Mouse (Mus musculus) cerebellum, adult 8-10 months (tissue): ENCODE measurements around the gene Lsr.
"Not testable (repeated sequence)": the region's sequence is repeated elsewhere in the genome, so short reads cannot be mapped to it uniquely, and the experiment has no call there.

Experiments used
- DNase-seq: peaks from one replicate; pipeline ENCODE4 v3.0.0; 2022

Gene Lsr

DNA sequence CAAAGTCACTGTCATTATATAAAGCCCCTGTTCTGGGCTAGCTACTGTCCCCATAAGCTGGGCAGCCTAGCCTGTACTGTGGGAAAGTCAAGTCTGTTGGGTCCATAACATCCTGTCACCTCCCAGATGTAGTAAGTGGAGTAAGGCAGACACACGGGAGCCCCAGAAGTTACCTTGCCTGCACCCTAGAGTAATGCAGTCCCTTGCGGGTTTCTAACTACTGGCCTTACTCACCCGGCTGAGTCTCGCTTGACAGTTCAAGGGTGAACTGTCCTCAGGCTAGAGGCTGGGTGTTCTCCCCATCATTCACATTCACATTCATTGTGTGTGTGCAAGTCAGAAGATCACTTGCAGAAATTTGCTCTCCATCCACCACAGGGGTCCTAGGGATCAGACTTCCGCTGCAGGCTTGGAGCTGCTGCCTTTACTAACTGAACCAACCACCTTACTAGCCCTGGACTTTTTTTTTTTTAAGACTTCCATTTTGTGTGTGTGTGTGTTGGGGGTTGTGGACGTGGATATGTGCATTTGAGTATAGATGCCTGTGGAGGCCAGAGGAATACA, 13.4 kb downstream of the Lsr start:
- no peak for DNase-seq

GRCm38 (mm10) chr7:30958866-30959487, 14.3 kb downstream of the Lsr start:
- DNase-seq, result no peak

DNA sequence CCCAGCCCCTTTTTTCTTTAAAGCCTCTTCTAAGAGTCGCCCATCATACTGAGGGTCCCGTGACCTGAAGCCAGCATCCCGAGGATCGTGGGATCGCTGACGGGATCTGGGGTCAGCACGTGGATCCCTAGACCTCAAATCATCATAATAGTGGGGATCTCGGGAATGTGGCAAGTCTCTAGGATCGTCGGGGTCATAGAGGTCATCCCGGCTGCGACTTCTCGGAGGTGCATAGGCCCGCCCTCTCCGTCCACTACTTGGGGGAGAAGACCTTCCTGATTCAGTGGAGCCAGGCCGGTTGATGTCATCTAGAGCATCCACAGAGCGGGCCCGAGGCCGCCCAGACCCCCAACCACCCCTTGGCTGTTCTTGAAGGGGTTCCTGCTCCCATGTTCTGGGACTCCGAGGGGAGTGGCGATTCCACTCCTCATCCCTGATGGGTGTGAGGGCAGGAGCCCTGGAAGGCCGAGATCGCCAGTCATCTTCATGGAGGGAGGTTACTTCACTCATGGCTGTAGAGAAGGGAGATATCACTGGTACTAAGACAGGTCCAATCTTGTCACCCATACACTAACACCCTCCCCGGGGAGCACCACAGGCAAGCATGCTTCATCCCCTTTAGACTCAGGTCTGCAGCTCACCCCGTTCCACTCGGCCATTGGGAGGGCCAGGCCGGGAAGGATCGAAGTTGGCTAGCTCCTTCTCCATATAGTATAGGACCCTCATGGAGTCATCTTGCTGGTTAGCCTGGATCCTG, 15.0 kb downstream of the Lsr start:
- DNase-seq, result no peak

- DNase-seq, result peak; percentile 96
Observed at GRCm38 (mm10) chr7:30957367-30957783, 15.9 kb downstream of the Lsr start.

DNA sequence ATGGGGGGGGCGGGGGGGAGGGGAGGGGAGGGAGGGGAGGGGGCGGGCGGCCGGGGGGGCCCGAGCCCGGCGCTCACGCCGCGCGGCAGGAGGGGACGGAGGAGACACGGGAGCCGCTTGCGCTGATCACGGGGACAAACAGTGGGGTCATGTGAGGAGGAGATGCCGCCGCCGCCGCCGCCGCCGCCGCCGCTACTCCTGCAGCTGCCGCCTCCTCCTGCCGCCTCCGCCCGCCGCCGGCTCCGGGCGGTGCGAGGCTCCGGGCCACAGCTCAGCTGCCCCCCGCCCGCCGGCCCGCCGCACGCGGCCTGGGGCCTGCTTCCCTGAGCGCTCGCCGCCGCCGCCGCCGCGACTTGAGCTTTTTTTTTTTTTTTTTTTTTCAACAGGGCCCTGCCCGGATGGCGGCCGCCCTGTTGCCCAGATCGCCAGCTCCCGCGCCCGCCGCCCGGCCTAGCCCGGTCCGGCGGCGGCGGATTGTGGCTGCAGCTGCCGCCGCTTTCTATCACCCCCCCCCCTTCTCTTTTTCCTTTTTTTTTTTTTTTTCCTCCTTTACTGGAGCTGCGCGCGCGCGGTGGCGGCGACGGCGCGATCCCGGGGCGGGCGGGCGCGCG, 16.4 kb downstream of the Lsr start, which contains the start of gene Usf2:
Gene Usf2, minus strand, starts transcription at position 48 of the 611 bp plus-strand sequence.
- peak; percentile 73 for DNase-seq

DNA sequence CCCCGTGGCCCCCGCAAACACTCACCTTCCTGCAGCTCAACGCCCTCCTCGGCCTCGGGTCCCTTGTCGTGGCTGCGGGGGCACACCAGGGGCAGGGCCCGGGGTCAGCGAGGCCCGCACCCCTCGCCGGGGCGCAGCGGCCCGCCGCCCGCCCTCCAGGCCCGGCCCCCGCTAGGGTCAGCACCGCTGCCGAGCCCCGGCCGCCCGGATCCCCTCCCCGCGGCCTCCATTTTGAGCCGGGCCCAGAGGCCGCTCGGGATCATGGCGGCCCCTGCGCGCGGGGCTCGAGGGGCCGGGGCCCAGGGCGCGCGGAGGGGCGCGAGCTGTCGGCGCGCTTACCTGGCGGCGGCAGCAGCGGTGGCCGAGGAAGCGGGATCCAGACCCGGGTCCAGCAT, 16.9 kb downstream of the Lsr start:
- DNase-seq, result no peak

DNA sequence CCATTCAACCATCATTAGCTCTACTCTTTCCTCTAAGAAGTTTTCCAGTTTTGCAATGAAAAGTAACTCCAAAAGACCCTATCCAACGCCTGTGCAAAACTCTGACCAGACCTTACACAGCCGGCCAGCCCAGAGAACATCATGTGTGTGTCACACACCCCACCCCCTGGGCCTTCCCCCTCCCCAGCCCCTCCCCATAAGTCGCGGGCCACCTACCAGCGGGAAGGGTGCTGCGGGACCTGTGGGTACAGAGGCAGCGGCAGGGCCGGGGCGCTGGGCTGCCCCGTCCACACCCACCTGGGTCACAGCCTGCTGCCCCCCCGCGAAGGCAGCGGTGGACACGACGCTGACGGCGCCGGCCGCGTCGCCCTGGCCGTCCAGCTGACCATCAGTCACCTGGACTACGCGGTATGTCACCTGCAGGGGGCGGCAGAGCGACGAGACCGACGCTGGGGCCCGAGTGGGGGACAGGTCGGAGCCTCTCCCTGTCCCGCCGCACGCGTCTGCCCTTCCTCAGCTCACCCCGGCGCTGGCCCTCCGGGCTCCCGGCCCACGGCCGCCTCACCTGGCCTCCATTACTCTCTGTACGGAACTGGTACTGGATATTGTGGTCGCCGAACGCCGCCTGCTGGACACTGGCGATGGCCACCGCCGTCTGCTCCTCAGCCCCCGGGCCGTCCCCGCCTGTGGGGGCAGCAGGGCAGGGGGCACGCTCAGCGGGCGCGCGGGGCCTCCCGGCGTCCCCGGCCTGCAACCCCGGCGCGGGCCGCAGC, 17.5 kb downstream of the Lsr start:
- DNase-seq, result peak; percentile 88

- no peak for DNase-seq
Observed at GRCm38 (mm10) chr7:30954971-30955520, 18.2 kb downstream of the Lsr start.

DNA sequence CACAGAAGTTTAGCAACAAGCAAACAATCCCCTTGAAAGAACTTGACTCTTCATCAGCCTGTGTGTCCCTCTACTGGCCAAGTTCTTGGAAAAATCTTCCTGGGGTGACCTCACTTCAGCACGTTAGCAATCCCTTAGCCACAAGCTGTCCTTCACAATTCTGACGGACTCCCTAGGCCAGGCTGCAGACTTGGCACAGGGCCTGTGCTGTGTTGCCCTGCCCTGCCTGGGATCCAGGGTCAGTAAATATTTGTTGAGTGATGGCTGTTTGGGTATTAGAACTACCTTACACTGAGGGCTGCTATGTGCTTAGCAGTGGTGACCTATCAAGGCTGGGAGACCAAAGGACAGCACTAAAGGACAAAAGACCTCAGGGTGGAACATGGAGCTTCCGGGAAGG, 19.2 kb downstream of the Lsr start:
- DNase-seq, result no peak

DNA sequence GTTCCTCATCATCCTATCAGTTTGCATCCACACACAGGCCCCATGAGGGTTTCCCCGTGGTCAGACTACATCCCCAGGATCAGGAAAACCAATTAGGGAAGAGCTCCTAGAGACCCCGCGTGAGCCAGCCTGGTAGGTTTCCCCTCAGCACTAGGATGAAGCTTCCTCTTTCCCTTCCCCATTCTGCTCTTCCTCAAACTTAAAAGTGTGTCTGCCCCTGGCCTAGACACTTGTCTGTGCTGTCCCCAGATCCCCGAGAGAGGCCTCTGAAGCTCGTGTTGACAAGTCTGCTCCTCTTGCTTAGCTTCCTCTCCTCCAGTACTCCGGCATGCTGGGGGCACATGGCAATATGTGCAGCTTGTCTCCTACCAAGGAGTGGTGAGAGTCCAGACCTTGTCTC, 19.8 kb downstream of the Lsr start:
- DNase-seq, result no peak

DNA sequence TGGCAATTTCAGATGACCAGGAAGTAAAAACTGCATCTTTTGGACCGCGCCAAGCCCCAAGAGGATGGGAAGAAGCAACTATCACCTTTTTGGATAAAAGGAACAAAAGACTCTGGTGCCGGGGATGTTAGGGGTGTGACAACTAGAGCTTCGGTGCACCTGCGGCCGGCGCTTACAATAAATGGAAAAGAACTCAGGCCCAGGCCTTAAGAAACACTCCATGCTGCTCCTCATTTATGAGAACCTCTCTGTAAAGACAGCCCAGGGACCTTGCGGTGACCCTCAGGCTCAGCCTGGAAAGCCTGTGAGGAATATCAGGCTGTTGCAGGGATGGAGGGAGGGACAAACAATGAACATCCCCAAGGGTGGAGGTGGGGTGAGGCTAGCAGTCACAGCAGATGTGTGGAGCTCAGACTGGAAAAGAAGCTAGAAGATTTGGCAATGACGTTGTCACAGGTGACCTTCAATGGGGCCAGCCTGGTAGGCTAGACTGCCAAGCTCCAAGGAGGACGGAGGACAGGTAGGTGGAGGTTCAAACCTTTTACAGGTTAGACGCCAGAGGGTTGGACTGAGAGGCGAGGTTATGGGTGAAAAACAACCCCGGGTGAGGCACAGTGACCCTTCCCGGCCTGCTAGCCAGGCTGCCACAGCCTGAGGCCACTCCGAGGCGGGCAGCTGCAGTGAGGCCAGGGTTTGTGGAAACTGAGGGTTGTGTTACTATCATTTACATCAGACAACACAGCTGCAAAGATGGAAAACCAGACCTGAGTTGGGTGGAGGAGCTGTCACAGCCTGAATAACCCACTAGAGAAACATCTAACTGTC, 20.6 kb downstream of the Lsr start:
- DNase-seq, result no peak

DNA sequence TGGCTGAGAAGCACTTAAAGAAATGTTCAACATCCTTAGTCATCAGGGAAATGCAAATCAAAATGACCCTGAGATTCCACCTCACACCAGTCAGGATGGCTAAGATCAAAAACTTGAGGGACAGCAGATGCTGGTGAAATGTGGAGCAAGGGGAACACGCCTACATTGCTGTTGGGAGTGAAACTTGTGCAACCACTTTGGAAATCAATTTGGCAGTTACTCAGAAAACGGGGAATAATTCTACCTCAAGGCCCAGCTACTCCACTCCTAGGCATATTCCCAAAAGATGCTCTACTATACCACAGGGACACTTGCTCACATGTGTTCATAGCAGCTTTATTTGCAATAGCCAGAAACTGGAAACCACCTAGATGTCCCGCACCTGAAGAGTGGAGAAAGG, 23.4 kb downstream of the Lsr start:
- not testable (repeated sequence) for DNase-seq

GRCm38 (mm10) chr7:30945876-30946275, 27.4 kb downstream of the Lsr start:
- no peak for DNase-seq

DNA sequence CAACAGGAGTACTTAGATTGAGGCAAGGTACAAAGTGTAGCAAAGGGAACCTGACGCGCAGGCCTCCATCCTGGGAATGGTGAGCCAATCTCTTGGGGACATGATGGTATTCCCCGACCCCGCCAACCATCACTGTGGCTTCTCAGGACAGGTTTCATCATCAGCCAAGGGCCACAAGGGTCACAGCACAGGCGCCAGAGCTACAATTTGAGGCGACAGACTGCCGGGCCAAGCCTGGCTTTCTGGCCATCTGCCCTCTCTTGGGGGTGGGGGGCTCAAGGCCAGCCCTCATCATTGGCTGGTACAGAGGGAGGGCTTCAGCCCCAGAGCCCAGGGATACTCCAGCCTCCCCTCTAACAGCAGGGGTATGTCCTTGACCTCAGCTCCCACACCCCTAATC, 27.8 kb downstream of the Lsr start:
- DNase-seq, result not testable (repeated sequence)

DNA sequence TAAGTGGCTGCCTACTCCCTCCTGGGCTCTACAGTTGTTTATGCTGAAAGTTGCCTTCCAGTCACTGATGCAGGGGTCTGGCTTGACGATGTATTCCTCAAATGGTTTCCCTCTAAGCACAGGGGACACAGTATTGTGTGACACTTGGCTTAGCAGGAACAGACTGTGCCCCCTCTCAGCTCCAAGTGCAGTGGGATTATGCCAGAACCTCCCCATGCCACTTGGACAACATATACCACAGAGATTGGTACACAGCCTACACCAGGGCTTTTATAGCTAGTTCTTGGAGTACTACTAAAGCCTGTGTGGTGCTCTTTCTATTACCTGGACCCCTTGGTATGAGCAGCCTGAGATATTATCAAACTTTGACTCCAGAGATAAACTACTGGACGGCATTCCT, 28.6 kb downstream of the Lsr start:
- DNase-seq, result not testable (repeated sequence)

- DNase-seq, result no peak
Observed at GRCm38 (mm10) chr7:30943909-30944635, 29.2 kb downstream of the Lsr start, which contains the start of gene Hamp. Gene Hamp (minus strand): TSS chr7:30944032.

DNA sequence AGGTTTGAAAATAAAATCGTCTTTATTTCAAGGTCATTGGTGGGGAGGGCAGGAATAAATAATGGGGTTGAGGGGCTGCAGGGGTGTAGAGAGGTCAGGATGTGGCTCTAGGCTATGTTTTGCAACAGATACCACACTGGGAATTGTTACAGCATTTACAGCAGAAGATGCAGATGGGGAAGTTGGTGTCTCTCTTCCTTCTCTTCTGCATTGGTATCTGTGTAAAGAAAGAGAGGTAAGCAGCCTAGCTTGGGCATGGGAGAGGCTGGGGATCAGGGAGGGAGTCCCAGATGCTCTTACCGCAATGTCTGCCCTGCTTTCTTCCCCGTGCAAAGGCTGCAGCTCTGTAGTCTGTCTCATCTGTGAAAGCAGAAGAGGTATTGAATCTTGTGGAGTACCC, 30.9 kb downstream of the Lsr start:
- not testable (repeated sequence) for DNase-seq

DNA sequence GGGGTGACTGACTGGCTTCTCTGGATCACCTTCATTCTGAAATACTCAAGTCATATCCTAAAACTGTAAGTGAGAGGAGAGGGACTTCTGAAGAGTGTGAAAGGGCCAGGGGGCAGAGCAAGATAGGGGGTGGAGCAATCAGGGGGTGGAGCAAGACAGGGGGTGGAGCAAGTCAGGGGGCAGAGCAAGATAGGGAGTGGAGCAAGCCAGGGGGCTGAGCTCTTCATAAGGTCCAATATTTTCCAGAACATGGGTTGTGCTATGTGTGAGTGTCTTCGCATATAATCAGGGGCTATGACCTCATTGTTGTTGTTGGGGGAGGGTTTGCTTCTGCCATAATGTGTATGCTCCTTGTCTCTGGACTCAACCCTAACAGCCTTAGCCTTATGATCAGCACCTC, 33.2 kb downstream of the Lsr start:
- DNase-seq, result not testable (repeated sequence)

DNA sequence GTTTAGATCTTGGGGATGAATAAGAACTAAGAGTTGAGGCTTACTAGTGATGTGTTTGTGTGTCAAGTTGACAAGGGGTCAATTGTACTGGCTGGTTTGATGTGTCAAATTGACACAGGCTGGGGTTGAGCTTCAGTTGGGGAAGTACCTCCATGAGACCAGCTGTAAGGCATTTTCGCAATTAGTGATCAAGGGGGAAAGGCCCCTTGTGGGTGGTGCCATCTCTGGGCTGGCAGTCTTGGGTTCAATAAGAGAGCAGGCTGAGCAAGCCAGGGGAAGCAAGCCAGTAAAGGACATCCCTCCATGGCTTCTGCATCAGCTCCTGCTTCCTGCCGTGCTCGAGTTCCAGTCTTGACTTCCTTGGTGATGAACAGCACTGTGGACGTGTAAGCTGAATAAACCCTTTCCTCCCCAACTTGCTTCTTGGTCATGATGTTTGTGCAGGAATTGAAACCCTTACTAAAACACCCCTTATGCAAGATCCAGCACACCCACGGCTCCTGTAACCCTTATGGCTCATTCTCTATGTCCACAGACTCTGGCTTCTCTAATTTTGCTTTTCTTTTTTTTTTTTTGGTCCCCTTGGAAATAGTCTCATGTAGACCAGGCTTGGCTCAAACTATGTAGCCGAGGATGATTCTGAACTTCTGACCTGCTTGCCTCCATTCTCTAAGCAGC, 37.7 kb downstream of the Lsr start:
- DNase-seq, result not testable (repeated sequence)

DNA sequence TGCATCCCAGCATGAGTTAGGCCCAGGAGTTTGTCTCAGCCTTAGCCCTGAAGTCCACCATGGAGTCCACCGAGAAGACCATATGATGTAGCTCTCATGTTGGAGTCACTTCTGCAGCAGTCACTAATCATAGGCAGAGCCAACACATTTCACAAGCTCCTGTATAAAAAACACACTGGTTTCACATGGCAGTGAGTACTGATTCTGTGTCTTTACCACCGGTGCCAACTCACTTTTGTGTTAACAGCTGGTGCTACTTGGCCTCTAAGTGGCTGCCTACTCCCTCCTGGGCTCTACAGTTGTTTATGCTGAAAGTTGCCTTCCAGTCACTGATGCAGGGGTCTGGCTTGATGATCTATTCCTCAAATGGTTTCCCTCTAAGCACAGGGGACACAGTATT, 48.7 kb downstream of the Lsr start, which contains the start of gene Hamp2:
Gene Hamp2, minus strand, starts transcription at position 101 of the 400 bp plus-strand sequence.
- not testable (repeated sequence) for DNase-seq
